Mouse (Mus musculus) hindbrain, postnatal 0 days (tissue): Measurements from ENCODE around the gene Ech1. TPM values are rescaled to one million over a fixed set of nuclear protein-coding genes. Genes with fewer than 3 reads are reported as not detected.

Experiments
- ATAC-seq: fragments of 200-750 bp; cut with Nextera tagmentation; 2 replicates; pipeline ENCODE4 v1.8.0; 2017; ENCODE audit warnings: mild to moderate bottlenecking, moderate TSS enrichment, moderate library complexity
- DNase-seq: peaks from one replicate; pipeline ENCODE4 v3.0.0-alpha.2; 2015; ENCODE audit warnings: low spot score
- H3K27ac ChIP-seq: fragments of 300-500 bp; sonication (generic); 2 replicates; pipeline ENCODE4 v1.5.1; 2014; ENCODE audit warnings: mild to moderate bottlenecking
- H3K27me3 ChIP-seq: fragments of 300-500 bp; sonication (generic); 2 replicates; pipeline ENCODE4 v1.6.1; 2014; ENCODE audit warnings: low read length, mixed read lengths; ENCODE audit not compliant: insufficient read depth
- H3K36me3 ChIP-seq: fragments of 300-500 bp; sonication (generic); 2 replicates; pipeline ENCODE4 v1.6.1; 2014; ENCODE audit warnings: low read length, mixed read lengths; ENCODE audit not compliant: insufficient read depth
- H3K4me1 ChIP-seq: fragments of 300-500 bp; sonication (generic); 2 replicates; pipeline ENCODE4 v1.6.1; 2014; ENCODE audit warnings: antibody characterized with exemption, low read length, mixed read lengths; ENCODE audit not compliant: insufficient read depth
- H3K4me2 ChIP-seq: fragments of 300-500 bp; sonication (generic); 2 replicates; pipeline ENCODE4 v1.6.1; 2014; ENCODE audit warnings: low read depth, mild to moderate bottlenecking, low read length, moderate library complexity, mixed read lengths
- H3K4me3 ChIP-seq: fragments of 300-500 bp; sonication (generic); 2 replicates; pipeline ENCODE4 v1.5.1; 2014; ENCODE audit warnings: low read length
- H3K9ac ChIP-seq: fragments of 300-500 bp; sonication (generic); replicated peaks from 2 replicates; pipeline ENCODE4 v1.6.1; 2014; ENCODE audit warnings: mild to moderate bottlenecking, low read length, moderate library complexity, mixed read lengths
- H3K9me3 ChIP-seq: fragments of 300-500 bp; sonication (generic); 2 replicates; pipeline ENCODE4 v1.6.1; 2016; ENCODE audit warnings: low read length, mixed read lengths
- CTCF ChIP-seq: IDR thresholded peaks from 2 replicates; pipeline ENCODE4 v1.5.1; 2016; ENCODE audit warnings: antibody characterized with exemption, control low read depth, low read depth
- WGBS: fragments of 180-500 bp; shearing (Covaris S2); extraction: QIAGEN DNeasy Blood & Tissue Kit; methylation state at CpG from one replicate; pipeline ENCODE4 v1.1.7; 2014; 5-methylcytosine and 5-hydroxymethylcytosine counted together
- polyA plus RNA-seq: library from polyadenylated mRNA; unstranded; fragments of >200 nt; fragmentation: Nextera tagmentation; extraction: Ambion mirVana; gene quantifications from 2 replicates; pipeline ENCODE4 v1.2.1, GENCODE M21; 2015
- total RNA-seq: library from RNA; depleted of rRNA; stranded (reverse); fragments of >200 nt; gene quantifications from 2 replicates; pipeline ENCODE4 v1.2.3, GENCODE M21; 2014; rRNA removed

The Ech1 gene
- total and polyA plus RNA-seq, 2 experiments from 2014 or later, result 122 to 131 TPM

GRCm38 (mm10) chr7:28877155-28877554, 52.1 kb downstream of the Ech1 start:
- 92% methylated on average over 7 of the region's 7 CpGs for WGBS
- ATAC-seq, result no peak
- H3K27me3 ChIP-seq, result no peaks in the 10 kb centered on the region

GRCm38 (mm10) chr7:28877856-28878255, 52.8 kb downstream of the Ech1 start:
- Histone ChIP-seq H3K9me3 (no peaks in the 10 kb centered on the region), H3K9ac (no peak overlapping the region), H3K4me1 (no peaks in the 10 kb centered on the region), H3K36me3 (no peaks in the 10 kb centered on the region), H3K4me2 (no peak overlapping the region), H3K27me3 (no peaks in the 10 kb centered on the region), H3K27ac (no peak overlapping the region), H3K4me3 (no peak overlapping the region)
- TF ChIP-seq CTCF, result no peak
- 71% methylated on average over 4 of the region's 4 CpGs for WGBS
- no peak for ATAC-seq
- DNase-seq, result no peak

More at GRCm38 (mm10) chr7:28877155-28877554, 52.1 kb downstream of the Ech1 start:
- no peak for TF ChIP-seq CTCF
- H3K27ac ChIP-seq, result no peak overlapping the region
- no peak overlapping the region for H3K4me3 ChIP-seq
- H3K36me3 ChIP-seq, result no peaks in the 10 kb centered on the region
- H3K4me1 ChIP-seq, result no peaks in the 10 kb centered on the region
- DNase-seq, result no peak
- no peaks in the 10 kb centered on the region for H3K9me3 ChIP-seq
- H3K9ac ChIP-seq, result no peak overlapping the region
- no peak overlapping the region for H3K4me2 ChIP-seq

- Histone ChIP-seq H3K36me3 (no peaks in the 10 kb centered on the region), H3K27ac (no peak overlapping the region), H3K4me2 (no peak overlapping the region), H3K9ac (no peak overlapping the region), H3K4me3 (no peak overlapping the region), H3K4me1 (no peaks in the 10 kb centered on the region), H3K27me3 (no peaks in the 10 kb centered on the region), H3K9me3 (no peaks in the 10 kb centered on the region)
- DNase-seq, result no peak
- no peak for ATAC-seq
- no peak for TF ChIP-seq CTCF
- 73% methylated on average over 7 of the region's 7 CpGs for WGBS
Measured at GRCm38 (mm10) chr7:28879606-28880005, 54.6 kb downstream of the Ech1 start.

GRCm38 (mm10) chr7:28880554-28880953, 55.5 kb downstream of the Ech1 start:
- no peak overlapping the region for H3K4me3 ChIP-seq
- H3K27me3 ChIP-seq, result no peaks in the 10 kb centered on the region
- DNase-seq, result peak; percentile 46
- no peaks in the 10 kb centered on the region for H3K4me1 ChIP-seq
- H3K27ac ChIP-seq, result no peak overlapping the region
- no peak overlapping the region for H3K4me2 ChIP-seq
- TF ChIP-seq CTCF, result no peak
- 51% methylated on average over 10 of the region's 10 CpGs for WGBS
- no peak for ATAC-seq
- no peaks in the 10 kb centered on the region for H3K36me3 ChIP-seq
- no peaks in the 10 kb centered on the region for H3K9me3 ChIP-seq
- H3K9ac ChIP-seq, result no peak overlapping the region

- no peak within 1 kb of the TSS for H3K27ac ChIP-seq
- ATAC-seq (no peak), DNase-seq (no peak)
- H3K9me3 ChIP-seq, result no peaks in the 10 kb centered on the region
- H3K9ac ChIP-seq, result no peak within 1 kb of the TSS
- H3K4me3 ChIP-seq, result no peak within 1 kb of the TSS
- no peak within 1 kb of the TSS for H3K4me2 ChIP-seq
- WGBS, result 39% methylated on average over 13 of the region's 13 CpGs
- no peaks in the 10 kb centered on the region for H3K27me3 ChIP-seq
- no peaks in the 10 kb centered on the region for H3K36me3 ChIP-seq
- H3K4me1 ChIP-seq, result no peaks in the 10 kb centered on the region
- TF ChIP-seq CTCF, result no peak
Measured at GRCm38 (mm10) chr7:28881199-28881598, 56.2 kb downstream of the Ech1 start, which contains the start of gene Capn12. TSS of gene Capn12 (plus strand) at chr7:28881422.

Other genes with a start within 250 kb of the Ech1 start
- gene Samd4b, start 227.1 kb upstream of the Ech1 start, total RNA-seq, result 58.8 and 60.5 TPM in 2 replicates
- gene Samd4b, start 227.1 kb upstream of the Ech1 start, polyA plus RNA-seq, result 17.7 and 19.7 TPM in 2 replicates
- gene Pak4, start 227.0 kb upstream of the Ech1 start, total RNA-seq, result 14.8 and 20.3 TPM in 2 replicates
- 13.2 and 14.0 TPM in 2 replicates for gene Pak4, start 227.0 kb upstream of the Ech1 start, polyA plus RNA-seq
- 0.25 and 1.2 TPM in 2 replicates for gene Acp7, start 193.9 kb upstream of the Ech1 start, total RNA-seq
- 0.28 and 0.56 TPM in 2 replicates for gene Acp7, start 193.9 kb upstream of the Ech1 start, polyA plus RNA-seq
- gene Fbxo27, start 132.4 kb upstream of the Ech1 start, total RNA-seq, result 5.0 and 6.1 TPM in 2 replicates
- gene Fbxo27, start 132.4 kb upstream of the Ech1 start, polyA plus RNA-seq, result 9.0 and 10.2 TPM in 2 replicates
- 3.7 and 5.0 TPM in 2 replicates for gene Fbxo17, start 108.4 kb upstream of the Ech1 start, total RNA-seq
- 6.5 and 7.7 TPM in 2 replicates for gene Fbxo17, start 108.4 kb upstream of the Ech1 start, polyA plus RNA-seq
- 66.4 and 90.3 TPM in 2 replicates for gene Mrps12, start 83.4 kb upstream of the Ech1 start, total RNA-seq
- 110 and 111 TPM in 2 replicates for gene Mrps12, start 83.4 kb upstream of the Ech1 start, polyA plus RNA-seq
- 17.3 and 17.9 TPM in 2 replicates for gene Sars2, start 83.2 kb upstream of the Ech1 start, total RNA-seq
- gene Sars2, start 83.2 kb upstream of the Ech1 start, polyA plus RNA-seq, result 18.9 and 20.2 TPM in 2 replicates
- gene Ccer2, start 69.0 kb upstream of the Ech1 start, total RNA-seq, result not detected in 2 replicates
- gene Ccer2, start 69.0 kb upstream of the Ech1 start, polyA plus RNA-seq, result 1.4 and 1.9 TPM in 2 replicates
- gene Sirt2, start 58.5 kb upstream of the Ech1 start, total RNA-seq, result 92.6 and 95.5 TPM in 2 replicates
- gene Sirt2, start 58.5 kb upstream of the Ech1 start, polyA plus RNA-seq, result 147 and 160 TPM in 2 replicates
- 18.2 and 22.7 TPM in 2 replicates for gene Nfkbib, start 57.7 kb upstream of the Ech1 start, total RNA-seq
- gene Nfkbib, start 57.7 kb upstream of the Ech1 start, polyA plus RNA-seq, result 59.7 and 67.9 TPM in 2 replicates
- 1.2 TPM in 2 replicates for gene Rinl, start 36.2 kb upstream of the Ech1 start, total RNA-seq
- 1.4 and 2.0 TPM in 2 replicates for gene Rinl, start 36.2 kb upstream of the Ech1 start, polyA plus RNA-seq
- 233 and 275 TPM in 2 replicates for gene Hnrnpl, start 16.7 kb upstream of the Ech1 start, total RNA-seq
- 179 and 191 TPM in 2 replicates for gene Hnrnpl, start 16.7 kb upstream of the Ech1 start, polyA plus RNA-seq
- 0.47 and 8.4 TPM in 2 replicates for gene Lgals4, start 8.6 kb downstream of the Ech1 start, total RNA-seq
- gene Lgals4, start 8.6 kb downstream of the Ech1 start, polyA plus RNA-seq, result 5.0 and 5.8 TPM in 2 replicates
- gene Lgals7, start 38.6 kb downstream of the Ech1 start, total RNA-seq, result 1.1 TPM in 1 of 2 replicates, not detected in the other
- 3.7 and 5.0 TPM in 2 replicates for gene Lgals7, start 38.6 kb downstream of the Ech1 start, polyA plus RNA-seq
- gene Capn12, start 56.2 kb downstream of the Ech1 start, total RNA-seq, result 0.07 TPM in 1 of 2 replicates, not detected in the other
- gene Capn12, start 56.2 kb downstream of the Ech1 start, polyA plus RNA-seq, result 0.53 and 0.62 TPM in 2 replicates
- 81.3 and 85.7 TPM in 2 replicates for gene Actn4, start 137.1 kb downstream of the Ech1 start, total RNA-seq
- 114 and 115 TPM in 2 replicates for gene Actn4, start 137.1 kb downstream of the Ech1 start, polyA plus RNA-seq
- gene Eif3k, start 156.6 kb downstream of the Ech1 start, total RNA-seq, result 347 and 472 TPM in 2 replicates
- 309 TPM in 2 replicates for gene Eif3k, start 156.6 kb downstream of the Ech1 start, polyA plus RNA-seq
- 4.1 and 5.8 TPM in 2 replicates for gene Map4k1, start 156.8 kb downstream of the Ech1 start, total RNA-seq
- 12.5 and 15.0 TPM in 2 replicates for gene Map4k1, start 156.8 kb downstream of the Ech1 start, polyA plus RNA-seq